In genomic region chr7:94975037-94975775, GRCm38 (mm10) we compare ENCODE assay signal across 25 mouse cellular contexts.
DNase-seq lines count a peak whose midpoint lies in the region; ATAC-seq and TF ChIP-seq lines count a peak whose summit lies in the region.
"Had no signal": no experiment of that assay in that cellular context is flagged by ENCODE, and none has a peak within 500 bp of the region (broad histone marks: within the 10 kb centered on the region; RNA-seq: fewer than 3 reads in every experiment).

No protein-coding gene starts in this region.

- WGBS in kidney, embryonic 14.5 days: 75% methylated on average over 2 of the region's 2 CpGs
- 45% methylated on average over 2 of the region's 2 CpGs for WGBS in forebrain, embryonic 16.5 days

- H3K36me3 ChIP-seq in kidney, embryonic 14.5 days (ENCODE audit: control insufficient read depth, insufficient read depth, low read length): no peaks in the 10 kb centered on the region
- no peaks in the 10 kb centered on the region for H3K36me3 ChIP-seq in forebrain, embryonic 16.5 days (ENCODE audit: control insufficient read depth, insufficient read depth)
- H3K36me3 ChIP-seq: embryonic facial prominence, embryonic 10.5 days; heart, embryonic 12.5 days; hindbrain, embryonic 15.5 days; liver, embryonic 13.5 days had no signal

- no peaks in the 10 kb centered on the region for H3K27me3 ChIP-seq in kidney, embryonic 14.5 days (ENCODE audit: control insufficient read depth, insufficient read depth, low read length)
- no peaks in the 10 kb centered on the region for H3K27me3 ChIP-seq in forebrain, embryonic 16.5 days (replicated peaks; ENCODE audit: control insufficient read depth, insufficient read depth, low read length)
- H3K27me3 ChIP-seq: heart, embryonic 12.5 days; hindbrain, embryonic 15.5 days; liver, embryonic 13.5 days had no signal

- 0 out of 2 replicates have a peak, but pooled peaks have one; percentile 49 for ATAC-seq in kidney, embryonic 14.5 days (ENCODE audit: low FRiP score, low TSS enrichment)
- 0 out of 2 replicates have a peak, but pooled peaks have one; percentile 36 for ATAC-seq in forebrain, embryonic 16.5 days
- ATAC-seq: activated CD4-positive, CD25-positive, alpha-beta regulatory T cell, adult 4 months; intestine, embryonic 16.5 days had no signal

- TF ChIP-seq CTCF in brain, embryonic 14.5 days (IDR thresholded peaks at IDR 0.05; ENCODE audit: borderline replicate concordance, extremely low read depth, insufficient read depth, insufficient read length): no peak

- no peak overlapping the region for H3K4me2 ChIP-seq in kidney, embryonic 14.5 days (replicated peaks; ENCODE audit: low read depth, low read length)
- H3K4me2 ChIP-seq in forebrain, embryonic 16.5 days (ENCODE audit: low read length): no peak overlapping the region
- H3K4me2 ChIP-seq: heart, embryonic 12.5 days; hindbrain, embryonic 15.5 days; liver, embryonic 13.5 days had no signal

- TF ChIP-seq POLR2A in brain, embryonic 14.5 days (IDR thresholded peaks at IDR 0.05; ENCODE audit: borderline replicate concordance, extremely low read depth, insufficient read depth, insufficient read length, poor library complexity, severe bottlenecking): no peak

- H3K27ac ChIP-seq in kidney, embryonic 14.5 days (ENCODE audit: low read depth, low read length): no peak overlapping the region
- H3K27ac ChIP-seq in forebrain, embryonic 16.5 days (ENCODE audit: low read length): no peak overlapping the region
- H3K27ac ChIP-seq: embryonic facial prominence, embryonic 10.5 days; hindbrain, embryonic 15.5 days; liver, embryonic 13.5 days had no signal

- DNase-seq in embryo, embryonic 10 days (ENCODE audit: low spot score): peak; percentile 16
- no peak for DNase-seq in embryo, embryonic 9.5 days (ENCODE audit: extremely low spot score)
- DNase-seq in kidney, adult 11 months: no peak
- DNase-seq in brain, embryonic 14.5 days (ENCODE audit: low read depth): peak; percentile 58
- no peak for DNase-seq in heart, postnatal 14 days
- no peak for DNase-seq in spleen, adult 18-20 months
- DNase-seq: adrenal gland, adult 8-10 months; cerebellum, adult 2 months; cerebellum, postnatal 25 days; gastrocnemius, postnatal 25 days; heart, adult 18-20 months; heart, postnatal 10 days; kidney, postnatal 4 days; layer of hippocampus, adult 9-11 months; liver, embryonic 13.5 days; lung, adult 2 months; lung, postnatal 14 days; right cerebral cortex, postnatal 14 days had no signal

- no peak overlapping the region for H3K9ac ChIP-seq in kidney, embryonic 14.5 days (ENCODE audit: low read depth, low read length)
- no peak overlapping the region for H3K9ac ChIP-seq in forebrain, embryonic 16.5 days (replicated peaks; ENCODE audit: low read depth, low read length)
- H3K9ac ChIP-seq: heart, embryonic 12.5 days; hindbrain, embryonic 15.5 days; liver, embryonic 13.5 days had no signal

- H3K4me3 ChIP-seq in kidney, embryonic 14.5 days (ENCODE audit: low read length): no peak overlapping the region
- H3K4me3 ChIP-seq in forebrain, embryonic 16.5 days (replicated peaks; ENCODE audit: low read length): no peak overlapping the region
- H3K4me3 ChIP-seq: embryonic facial prominence, embryonic 10.5 days; heart, embryonic 12.5 days; hindbrain, embryonic 15.5 days; liver, embryonic 13.5 days had no signal

- H3K4me1 ChIP-seq in kidney, embryonic 14.5 days (ENCODE audit: control insufficient read depth, insufficient read depth, low read length): no peaks in the 10 kb centered on the region
- no peaks in the 10 kb centered on the region for H3K4me1 ChIP-seq in forebrain, embryonic 16.5 days (replicated peaks; ENCODE audit: control insufficient read depth, insufficient read depth, low read length)
- H3K4me1 ChIP-seq: embryonic facial prominence, embryonic 10.5 days; heart, embryonic 12.5 days; hindbrain, embryonic 15.5 days; liver, embryonic 13.5 days had no signal

- intact Hi-C loops in heart, postnatal 14 days (cut with DNase I): no loop called here

- no peaks in the 10 kb centered on the region for H3K9me3 ChIP-seq in kidney, embryonic 14.5 days (ENCODE audit: control insufficient read depth, low read length)
- H3K9me3 ChIP-seq in forebrain, embryonic 16.5 days (ENCODE audit: control insufficient read depth, low read length): no peaks in the 10 kb centered on the region
- H3K9me3 ChIP-seq: embryonic facial prominence, embryonic 10.5 days; heart, embryonic 12.5 days; hindbrain, embryonic 15.5 days; liver, embryonic 13.5 days had no signal

Comparison
In these comparisons a context has a peak if more than half of its experiments do, and no peak if none do; other contexts are left out.
1. DNase-seq: peak in embryo, embryonic 10 days (single experiment) and brain, embryonic 14.5 days (single experiment); none in embryo, embryonic 9.5 days (single experiment), kidney, adult 11 months (single experiment), heart, postnatal 14 days (0 of 2) and spleen, adult 18-20 months (0 of 2).